8 mouse cellular contexts compared by ENCODE assay signal in the genomic region with DNA sequence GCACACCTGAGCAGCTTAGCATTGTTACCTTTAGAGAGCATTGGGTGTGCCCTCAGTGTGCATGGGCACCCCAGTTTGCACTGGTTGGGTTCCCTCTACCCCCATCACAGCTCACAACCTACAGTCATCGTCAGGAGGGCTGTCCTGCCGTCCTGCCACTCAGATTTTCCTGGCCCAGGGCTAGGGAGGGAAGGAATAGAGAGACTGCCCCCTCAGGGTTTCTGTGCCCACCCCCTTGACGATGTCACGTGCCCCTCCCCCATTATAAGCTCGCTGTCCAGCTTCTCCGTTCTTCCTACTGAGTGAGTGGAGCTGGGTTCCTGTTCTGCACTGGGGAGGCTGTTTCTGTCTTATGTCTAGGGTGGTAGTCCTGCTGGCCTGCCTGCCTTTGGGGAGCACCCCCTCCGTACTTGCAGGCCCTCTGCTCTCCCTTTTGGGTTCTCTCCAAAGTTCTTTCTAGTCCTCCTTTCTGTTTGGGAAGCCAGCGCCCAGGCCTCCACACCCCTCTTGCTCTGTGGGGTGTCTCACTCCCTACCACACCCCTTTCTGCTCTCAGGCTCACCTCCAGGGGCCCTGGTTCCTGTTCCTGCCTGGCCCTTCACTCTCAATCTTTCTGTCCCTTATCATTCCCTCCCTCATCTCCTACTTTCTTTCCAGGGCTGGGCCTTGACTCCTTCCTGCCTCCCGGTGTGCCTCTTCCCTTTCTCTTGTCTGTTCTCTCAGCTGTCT. TPM values are rescaled to one million over a fixed set of nuclear protein-coding genes. Genes with fewer than 3 reads are reported as not detected.
A peak's percentile ranks its signal among the peaks of the same experiment; 100 is the strongest.
DNase-seq lines count a peak whose midpoint lies in the region; ATAC-seq and TF ChIP-seq lines count a peak whose summit lies in the region.

No protein-coding gene starts in this region.

- TF ChIP-seq CTCF in kidney, postnatal 0 days (IDR thresholded peaks at IDR 0.05; ENCODE audit: low read depth) = no peak

- peak; percentile 11 for DNase-seq in kidney, postnatal 0 days (ENCODE audit: low spot score)
- no peak for DNase-seq in kidney, adult 8-10 months
- DNase-seq in embryonic facial prominence, embryonic 14.5 days (ENCODE audit: low spot score) = peak; percentile 22
- DNase-seq in limb, embryonic 10.5 days (ENCODE audit: low spot score) = no peak
- DNase-seq in frontal cortex, postnatal 25 days (ENCODE audit: low spot score in 2 of 2) = no peak
- DNase-seq in natural killer cell, adult 2 months (ENCODE audit: low spot score in 2 of 2) = no peak
- DNase-seq in cerebellum, adult 8-10 months = no peak

- ATAC-seq in kidney, postnatal 0 days (replicated peaks; ENCODE audit: low FRiP score, low read depth) = no peak
- ATAC-seq in embryonic facial prominence, embryonic 14.5 days (ENCODE audit: low read depth) = no peak
- ATAC-seq in neural tube, embryonic 13.5 days (ENCODE audit: low read depth) = no peak

- H3K4me1 ChIP-seq in kidney, postnatal 0 days (replicated peaks; ENCODE audit: insufficient read depth, low read length) = peaks cover 30% of the 10 kb centered on the region
- peaks cover 45% of the 10 kb centered on the region for H3K4me1 ChIP-seq in embryonic facial prominence, embryonic 14.5 days (ENCODE audit: control insufficient read depth, insufficient read depth, low read length)
- peaks cover 58% of the 10 kb centered on the region for H3K4me1 ChIP-seq in limb, embryonic 10.5 days
- H3K4me1 ChIP-seq in neural tube, embryonic 13.5 days (replicated peaks) = peaks cover 60% of the 10 kb centered on the region

- peak overlapping the region; percentile 69 for H3K4me2 ChIP-seq in kidney, postnatal 0 days (ENCODE audit: low read length)
- peak overlapping the region; percentile 85 for H3K4me2 ChIP-seq in embryonic facial prominence, embryonic 14.5 days (ENCODE audit: low read depth, low read length)
- H3K4me2 ChIP-seq in neural tube, embryonic 13.5 days = peak overlapping the region; percentile 85

- no peaks in the 10 kb centered on the region for H3K9me3 ChIP-seq in kidney, postnatal 0 days (replicated peaks; ENCODE audit: low read length)
- no peaks in the 10 kb centered on the region for H3K9me3 ChIP-seq in embryonic facial prominence, embryonic 14.5 days (ENCODE audit: control insufficient read depth, low read length)
- no peaks in the 10 kb centered on the region for H3K9me3 ChIP-seq in limb, embryonic 10.5 days (replicated peaks)
- no peaks in the 10 kb centered on the region for H3K9me3 ChIP-seq in neural tube, embryonic 13.5 days

- 21% methylated on average over 9 of the region's 9 CpGs for WGBS in kidney, postnatal 0 days
- WGBS in embryonic facial prominence, embryonic 14.5 days = 14% methylated on average over 9 of the region's 9 CpGs
- 6% methylated on average over 9 of the region's 9 CpGs for WGBS in limb, embryonic 10.5 days
- 10% methylated on average over 9 of the region's 9 CpGs for WGBS in neural tube, embryonic 13.5 days

- H3K4me3 ChIP-seq in kidney, postnatal 0 days (replicated peaks; ENCODE audit: low read depth, low read length) = peak overlapping the region; percentile 62
- H3K4me3 ChIP-seq in embryonic facial prominence, embryonic 14.5 days (ENCODE audit: low read depth, low read length) = peak overlapping the region; percentile 51
- peak overlapping the region; percentile 77 for H3K4me3 ChIP-seq in limb, embryonic 10.5 days
- H3K4me3 ChIP-seq in neural tube, embryonic 13.5 days = peak overlapping the region; percentile 64; the same call in 1 of the 2 replicates

- peak overlapping the region; percentile 51; the same call in 1 of the 2 replicates for H3K27ac ChIP-seq in kidney, postnatal 0 days
- no peak overlapping the region for H3K27ac ChIP-seq in embryonic facial prominence, embryonic 14.5 days (replicated peaks; ENCODE audit: low read depth, low read length)
- H3K27ac ChIP-seq in limb, embryonic 10.5 days = peak overlapping the region; percentile 88
- H3K27ac ChIP-seq in neural tube, embryonic 13.5 days (replicated peaks) = no peak overlapping the region

- peak overlapping the region; percentile 71; the same call in 1 of the 2 replicates for H3K9ac ChIP-seq in kidney, postnatal 0 days (ENCODE audit: low read depth, low read length)
- peak overlapping the region; percentile 75 for H3K9ac ChIP-seq in embryonic facial prominence, embryonic 14.5 days (ENCODE audit: low read depth, low read length)
- peak overlapping the region; percentile 82; the same call in 1 of the 2 replicates for H3K9ac ChIP-seq in neural tube, embryonic 13.5 days

- peaks cover 24% of the 10 kb centered on the region for H3K36me3 ChIP-seq in kidney, postnatal 0 days (ENCODE audit: insufficient read depth, low read length)
- H3K36me3 ChIP-seq in embryonic facial prominence, embryonic 14.5 days (ENCODE audit: control insufficient read depth, insufficient read depth, low read length) = peaks cover 32% of the 10 kb centered on the region
- H3K36me3 ChIP-seq in limb, embryonic 10.5 days = peaks cover 26% of the 10 kb centered on the region
- peaks cover 22% of the 10 kb centered on the region for H3K36me3 ChIP-seq in neural tube, embryonic 13.5 days

- no peaks in the 10 kb centered on the region for H3K27me3 ChIP-seq in kidney, postnatal 0 days (ENCODE audit: insufficient read depth, low read length)
- H3K27me3 ChIP-seq in embryonic facial prominence, embryonic 14.5 days (replicated peaks; ENCODE audit: control insufficient read depth, insufficient read depth, low read length) = no peaks in the 10 kb centered on the region
- peaks cover 9% of the 10 kb centered on the region; the same call in 1 of the 2 replicates for H3K27me3 ChIP-seq in limb, embryonic 10.5 days (ENCODE audit: low read depth, poor library complexity, severe bottlenecking)
- H3K27me3 ChIP-seq in neural tube, embryonic 13.5 days = peaks cover 15% of the 10 kb centered on the region; the same call in 1 of the 2 replicates

RNA-seq across cellular contexts. Expression of a gene that starts 3.1 kb away (rescaled TPM):
- polyA plus RNA-seq in kidney, postnatal 0 days (2015; fragmentation: Nextera tagmentation; extraction: Ambion mirVana) = 30.8 and 35.5 TPM in 2 replicates
- polyA plus RNA-seq in embryonic facial prominence, embryonic 14.5 days (2014; fragmentation: Nextera tagmentation; extraction: Ambion mirVana) = 26.0 and 31.0 TPM in 2 replicates
- polyA plus RNA-seq in limb, embryonic 10.5 days (2016; fragmentation: Nextera tagmentation; extraction: Ambion mirVana) = 33.7 and 43.9 TPM in 2 replicates
- 18.5 and 24.6 TPM in 2 replicates for polyA plus RNA-seq in neural tube, embryonic 13.5 days (2015; fragmentation: Nextera tagmentation; extraction: Ambion mirVana)

RNA-seq across cellular contexts. Expression of a gene that starts 3.4 kb away (rescaled TPM):
- 47.2 and 51.3 TPM in 2 replicates for polyA plus RNA-seq in kidney, postnatal 0 days (2015; fragmentation: Nextera tagmentation; extraction: Ambion mirVana)
- 48.2 and 55.0 TPM in 2 replicates for polyA plus RNA-seq in embryonic facial prominence, embryonic 14.5 days (2014; fragmentation: Nextera tagmentation; extraction: Ambion mirVana)
- 37.2 and 48.5 TPM in 2 replicates for polyA plus RNA-seq in limb, embryonic 10.5 days (2016; fragmentation: Nextera tagmentation; extraction: Ambion mirVana)
- polyA plus RNA-seq in neural tube, embryonic 13.5 days (2015; fragmentation: Nextera tagmentation; extraction: Ambion mirVana) = 93.2 and 102 TPM in 2 replicates

RNA-seq across cellular contexts. Expression of a gene that starts 13.5 kb away (rescaled TPM):
- 0.40 and 0.46 TPM in 2 replicates for polyA plus RNA-seq in kidney, postnatal 0 days (2015; fragmentation: Nextera tagmentation; extraction: Ambion mirVana)
- 1.7 and 2.1 TPM in 2 replicates for polyA plus RNA-seq in embryonic facial prominence, embryonic 14.5 days (2014; fragmentation: Nextera tagmentation; extraction: Ambion mirVana)
- polyA plus RNA-seq in limb, embryonic 10.5 days (2016; fragmentation: Nextera tagmentation; extraction: Ambion mirVana) = 0.13 and 0.30 TPM in 2 replicates
- polyA plus RNA-seq in neural tube, embryonic 13.5 days (2015; fragmentation: Nextera tagmentation; extraction: Ambion mirVana) = 1.8 and 3.0 TPM in 2 replicates

RNA-seq across cellular contexts. Expression of a gene that starts 18.4 kb away (rescaled TPM):
- polyA plus RNA-seq in kidney, postnatal 0 days (2015; fragmentation: Nextera tagmentation; extraction: Ambion mirVana) = 117 and 120 TPM in 2 replicates
- polyA plus RNA-seq in embryonic facial prominence, embryonic 14.5 days (2014; fragmentation: Nextera tagmentation; extraction: Ambion mirVana) = 111 and 119 TPM in 2 replicates
- polyA plus RNA-seq in limb, embryonic 10.5 days (2016; fragmentation: Nextera tagmentation; extraction: Ambion mirVana) = 101 and 118 TPM in 2 replicates
- polyA plus RNA-seq in neural tube, embryonic 13.5 days (2015; fragmentation: Nextera tagmentation; extraction: Ambion mirVana) = 89.4 and 102 TPM in 2 replicates

RNA-seq across cellular contexts. Expression of a gene that starts 20.9 kb away (rescaled TPM):
- polyA plus RNA-seq in kidney, postnatal 0 days (2015; fragmentation: Nextera tagmentation; extraction: Ambion mirVana) = 27.0 and 28.0 TPM in 2 replicates
- polyA plus RNA-seq in embryonic facial prominence, embryonic 14.5 days (2014; fragmentation: Nextera tagmentation; extraction: Ambion mirVana) = 16.5 and 21.3 TPM in 2 replicates
- polyA plus RNA-seq in limb, embryonic 10.5 days (2016; fragmentation: Nextera tagmentation; extraction: Ambion mirVana) = 22.1 and 24.2 TPM in 2 replicates
- polyA plus RNA-seq in neural tube, embryonic 13.5 days (2015; fragmentation: Nextera tagmentation; extraction: Ambion mirVana) = 51.2 TPM in 2 replicates

Comparison
In these comparisons a context has a peak if more than half of its experiments do, and no peak if none do; other contexts are left out.
1. DNase-seq: peak in kidney, postnatal 0 days (single experiment) and embryonic facial prominence, embryonic 14.5 days (single experiment); none in kidney, adult 8-10 months (0 of 2), limb, embryonic 10.5 days (single experiment), frontal cortex, postnatal 25 days (0 of 2), natural killer cell, adult 2 months (0 of 2) and cerebellum, adult 8-10 months (single experiment).
2. H3K27ac ChIP-seq: peak in kidney, postnatal 0 days (single experiment) and limb, embryonic 10.5 days (single experiment); none in embryonic facial prominence, embryonic 14.5 days (single experiment) and neural tube, embryonic 13.5 days (single experiment).
3. Peak in every context shown above with its lines, with median percentiles within 50 percentile points of each other: H3K4me2 ChIP-seq, H3K4me3 ChIP-seq and H3K9ac ChIP-seq.